In the genomic region with DNA sequence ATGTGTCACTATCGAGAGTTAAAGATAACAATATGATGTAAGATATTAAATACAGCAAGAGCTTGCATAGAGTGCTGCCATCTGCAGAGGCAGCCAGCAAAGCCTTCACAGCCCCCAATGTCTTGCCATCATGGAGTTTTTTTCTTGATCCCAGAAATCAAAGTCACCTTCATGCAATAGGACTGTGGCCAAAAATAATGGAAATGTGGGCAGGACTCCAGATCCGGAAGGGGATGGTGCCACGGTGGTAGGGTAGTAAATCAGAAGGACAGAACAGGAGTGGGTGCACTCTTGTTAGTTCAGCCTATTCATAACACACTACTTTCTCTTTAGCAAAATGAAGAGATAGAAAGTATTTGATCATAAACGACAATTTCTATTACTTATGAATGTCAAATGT, we compare ENCODE assay signal across 22 mouse cellular contexts.
"Had no signal": no experiment of that assay in that cellular context is flagged by ENCODE, and none has a peak within 500 bp of the region (broad histone marks: within the 10 kb centered on the region; RNA-seq: fewer than 3 reads in every experiment).

No protein-coding gene starts in this region.

- ATAC-seq: forebrain, postnatal 0 days; hindbrain, postnatal 0 days; intestine, embryonic 16.5 days; liver, embryonic 12.5 days had no signal

- H3K9ac ChIP-seq: forebrain, postnatal 0 days; heart, embryonic 13.5 days; heart, embryonic 15.5 days; hindbrain, embryonic 13.5 days; hindbrain, embryonic 15.5 days; kidney, embryonic 15.5 days; limb, embryonic 13.5 days; limb, embryonic 15.5 days; liver, embryonic 12.5 days; liver, embryonic 14.5 days had no signal

- H3K4me2 ChIP-seq: heart, embryonic 13.5 days; heart, embryonic 15.5 days; hindbrain, embryonic 13.5 days; hindbrain, embryonic 15.5 days; kidney, embryonic 15.5 days; limb, embryonic 13.5 days; limb, embryonic 15.5 days; liver, embryonic 12.5 days had no signal

- H3K4me3 ChIP-seq: heart, embryonic 13.5 days; heart, embryonic 15.5 days; hindbrain, embryonic 13.5 days; hindbrain, embryonic 15.5 days; kidney, embryonic 15.5 days; limb, embryonic 13.5 days; limb, embryonic 15.5 days; liver, embryonic 12.5 days had no signal

- H3K4me1 ChIP-seq: hindbrain, embryonic 15.5 days; kidney, embryonic 15.5 days; limb, embryonic 13.5 days; limb, embryonic 15.5 days; liver, embryonic 12.5 days had no signal

- H3K9me3 ChIP-seq: heart, embryonic 13.5 days; heart, embryonic 15.5 days; hindbrain, embryonic 13.5 days; hindbrain, embryonic 15.5 days; kidney, embryonic 15.5 days; limb, embryonic 13.5 days; limb, embryonic 15.5 days; liver, embryonic 12.5 days had no signal

- H3K36me3 ChIP-seq: heart, embryonic 13.5 days; heart, embryonic 15.5 days; hindbrain, embryonic 13.5 days; hindbrain, embryonic 15.5 days; kidney, embryonic 15.5 days; limb, embryonic 13.5 days; limb, embryonic 15.5 days; liver, embryonic 12.5 days had no signal

- H3K27ac ChIP-seq: heart, embryonic 13.5 days; heart, embryonic 15.5 days; hindbrain, embryonic 13.5 days; hindbrain, embryonic 15.5 days; hindbrain, postnatal 0 days; kidney, embryonic 15.5 days; kidney, postnatal 0 days; limb, embryonic 13.5 days; limb, embryonic 15.5 days; liver, embryonic 12.5 days; liver, embryonic 14.5 days had no signal

- DNase-seq: forebrain, postnatal 0 days; gastrocnemius, postnatal 14 days; gastrocnemius, postnatal 36 days; kidney, adult 11 months; kidney, adult 2 months; kidney, adult 9 months; kidney, postnatal 14 days; kidney, postnatal 36 days; layer of hippocampus, adult 9-11 months; layer of hippocampus, postnatal 36 days had no signal

- H3K27me3 ChIP-seq: heart, embryonic 13.5 days; heart, embryonic 15.5 days; hindbrain, embryonic 13.5 days; hindbrain, embryonic 15.5 days; kidney, embryonic 15.5 days; limb, embryonic 13.5 days; limb, embryonic 15.5 days; liver, embryonic 12.5 days had no signal
